In genomic region chr19:7014481-7015135, GRCm38 (mm10) we compare ENCODE assay signal across 16 mouse cellular contexts.
"Had no signal": no experiment of that assay in that cellular context is flagged by ENCODE, and none has a peak within 500 bp of the region (broad histone marks: within the 10 kb centered on the region; RNA-seq: fewer than 3 reads in every experiment).

No protein-coding gene starts in this region.

- H3K27me3 ChIP-seq: kidney, embryonic 15.5 days; liver, embryonic 13.5 days; midbrain, embryonic 13.5 days; neural tube, embryonic 13.5 days; stomach, embryonic 15.5 days had no signal

- H3K27ac ChIP-seq: kidney, embryonic 15.5 days; liver, embryonic 13.5 days; midbrain, embryonic 10.5 days; midbrain, embryonic 13.5 days; neural tube, embryonic 13.5 days; stomach, embryonic 15.5 days had no signal

- H3K4me2 ChIP-seq: kidney, embryonic 15.5 days; liver, embryonic 13.5 days; midbrain, embryonic 13.5 days; neural tube, embryonic 13.5 days; stomach, embryonic 15.5 days had no signal

- H3K4me1 ChIP-seq: kidney, embryonic 15.5 days; midbrain, embryonic 10.5 days; midbrain, embryonic 13.5 days; neural tube, embryonic 13.5 days; stomach, embryonic 15.5 days had no signal

- H3K4me3 ChIP-seq: kidney, embryonic 15.5 days; liver, embryonic 13.5 days; midbrain, embryonic 10.5 days; midbrain, embryonic 13.5 days; myocyte; neural tube, embryonic 13.5 days; stomach, embryonic 15.5 days had no signal

- H3K9ac ChIP-seq: kidney, embryonic 15.5 days; liver, embryonic 13.5 days; midbrain, embryonic 13.5 days; neural tube, embryonic 13.5 days; stomach, embryonic 15.5 days had no signal

- DNase-seq: kidney, adult 18-20 months; kidney, postnatal 10 days; liver, embryonic 13.5 days; lung, adult 2 months; lung, postnatal 14 days; retina, postnatal 1 day; right cerebral cortex, postnatal 25 days; spleen, adult 18-20 months; thymus, postnatal 25 days had no signal

- H3K9me3 ChIP-seq: kidney, embryonic 15.5 days; liver, embryonic 13.5 days; midbrain, embryonic 10.5 days; midbrain, embryonic 13.5 days; neural tube, embryonic 13.5 days; stomach, embryonic 15.5 days had no signal

- ATAC-seq: midbrain, embryonic 13.5 days; midbrain, embryonic 16.5 days had no signal

- H3K36me3 ChIP-seq: stomach, embryonic 15.5 days had no signal
